In the genomic region with DNA sequence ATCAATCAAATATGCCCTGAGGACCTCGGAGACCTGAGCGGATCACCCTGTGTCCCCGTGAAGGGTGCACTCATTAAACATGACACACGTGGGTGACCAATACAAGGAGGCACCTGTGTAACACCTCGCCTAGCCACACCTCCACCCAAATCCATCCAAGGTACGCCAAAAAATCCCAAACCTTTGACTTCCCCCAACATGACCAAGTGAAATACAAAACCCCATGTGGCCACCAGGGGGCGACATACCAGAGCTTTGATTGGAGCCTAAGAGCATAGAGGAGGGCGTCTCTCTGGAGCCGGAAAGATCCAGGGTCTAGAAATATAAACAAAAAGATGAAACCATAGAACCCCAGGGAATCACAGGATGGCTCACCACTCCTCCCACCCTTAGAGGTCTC, we compare ENCODE assay signal across 8 mouse cellular contexts.
DNase-seq lines count a peak whose midpoint lies in the region; ATAC-seq lines count a peak whose summit lies in the region.

No protein-coding gene starts in this region.

- 65% methylated on average over 9 of the region's 9 CpGs for WGBS in hindbrain, embryonic 14.5 days
- WGBS in liver, embryonic 12.5 days (ENCODE audit: insufficient replicate concordance), result 63% methylated on average over 9 of the region's 9 CpGs

- DNase-seq in urinary bladder, postnatal 14 days (ENCODE audit: low spot score), result peak; percentile 60
- DNase-seq in urinary bladder, postnatal 4 days (ENCODE audit: low spot score in 2 of 2), result no peak
- peak; percentile 64 for DNase-seq in adrenal gland, postnatal 25 days
- DNase-seq in hindbrain, embryonic 14.5 days (ENCODE audit: low spot score), result peak; percentile 67
- peak; percentile 82 for DNase-seq in naive thymus-derived CD4-positive, alpha-beta T cell, adult 2 months (ENCODE audit: low read depth)
- peak; percentile 50 to 58 for DNase-seq in thymus, postnatal 36 days

- no peaks in the 10 kb centered on the region for H3K9me3 ChIP-seq in hindbrain, embryonic 14.5 days (ENCODE audit: control insufficient read depth, low read length)
- H3K9me3 ChIP-seq in liver, embryonic 12.5 days (replicated peaks), result no peaks in the 10 kb centered on the region

- no peak overlapping the region for H3K4me2 ChIP-seq in hindbrain, embryonic 14.5 days (replicated peaks)
- no peak overlapping the region for H3K4me2 ChIP-seq in liver, embryonic 12.5 days

- no peak overlapping the region for H3K4me3 ChIP-seq in hindbrain, embryonic 14.5 days (replicated peaks; ENCODE audit: low read length)
- H3K4me3 ChIP-seq in liver, embryonic 12.5 days, result no peak overlapping the region

- H3K27ac ChIP-seq in hindbrain, embryonic 14.5 days, result peak overlapping the region; percentile 20
- no peak overlapping the region for H3K27ac ChIP-seq in liver, embryonic 12.5 days

- peaks cover 15% of the 10 kb centered on the region for H3K4me1 ChIP-seq in hindbrain, embryonic 14.5 days (replicated peaks; ENCODE audit: control insufficient read depth, insufficient read depth, low read length)
- peaks cover 22% of the 10 kb centered on the region for H3K4me1 ChIP-seq in liver, embryonic 12.5 days

- H3K27me3 ChIP-seq in hindbrain, embryonic 14.5 days (ENCODE audit: control insufficient read depth, insufficient read depth, low read length), result no peaks in the 10 kb centered on the region
- no peaks in the 10 kb centered on the region for H3K27me3 ChIP-seq in liver, embryonic 12.5 days (replicated peaks)

- H3K9ac ChIP-seq in hindbrain, embryonic 14.5 days, result no peak overlapping the region
- no peak overlapping the region for H3K9ac ChIP-seq in liver, embryonic 12.5 days

- 0 out of 2 replicates have a peak, but pooled peaks have one; percentile 51 for ATAC-seq in erythroid progenitor cell, adult 5-6 weeks (replicated peaks; ENCODE audit: low FRiP score, poor library complexity, severe bottlenecking)
- 0 out of 2 replicates have a peak, but pooled peaks have one; percentile 49 for ATAC-seq in hindbrain, embryonic 14.5 days (ENCODE audit: low FRiP score)
- peak; percentile 11; the same call in 1 of the 2 replicates for ATAC-seq in liver, embryonic 12.5 days

- peaks cover 97% of the 10 kb centered on the region for H3K36me3 ChIP-seq in hindbrain, embryonic 14.5 days (replicated peaks; ENCODE audit: control insufficient read depth, insufficient read depth)
- peaks cover 97% of the 10 kb centered on the region for H3K36me3 ChIP-seq in liver, embryonic 12.5 days

Comparison
In these comparisons a context has a peak if more than half of its experiments do, and no peak if none do; other contexts are left out.
1. DNase-seq: peak in urinary bladder, postnatal 14 days (single experiment), adrenal gland, postnatal 25 days (single experiment), hindbrain, embryonic 14.5 days (single experiment), naive thymus-derived CD4-positive, alpha-beta T cell, adult 2 months (single experiment) and thymus, postnatal 36 days (2 of 2); none in urinary bladder, postnatal 4 days (0 of 2).
2. Peak in every context shown above with its lines, with median percentiles within 50 percentile points of each other: ATAC-seq.